Mouse (Mus musculus): Measurements from ENCODE around the gene Pamr1. TPM values are rescaled to one million over a fixed set of nuclear protein-coding genes. Genes with fewer than 3 reads are reported as not detected.

Pamr1 gene
- polyA plus RNA-seq (2012; rRNA removed), result 2.7 and 3.5 TPM in 2 replicates

DNA sequence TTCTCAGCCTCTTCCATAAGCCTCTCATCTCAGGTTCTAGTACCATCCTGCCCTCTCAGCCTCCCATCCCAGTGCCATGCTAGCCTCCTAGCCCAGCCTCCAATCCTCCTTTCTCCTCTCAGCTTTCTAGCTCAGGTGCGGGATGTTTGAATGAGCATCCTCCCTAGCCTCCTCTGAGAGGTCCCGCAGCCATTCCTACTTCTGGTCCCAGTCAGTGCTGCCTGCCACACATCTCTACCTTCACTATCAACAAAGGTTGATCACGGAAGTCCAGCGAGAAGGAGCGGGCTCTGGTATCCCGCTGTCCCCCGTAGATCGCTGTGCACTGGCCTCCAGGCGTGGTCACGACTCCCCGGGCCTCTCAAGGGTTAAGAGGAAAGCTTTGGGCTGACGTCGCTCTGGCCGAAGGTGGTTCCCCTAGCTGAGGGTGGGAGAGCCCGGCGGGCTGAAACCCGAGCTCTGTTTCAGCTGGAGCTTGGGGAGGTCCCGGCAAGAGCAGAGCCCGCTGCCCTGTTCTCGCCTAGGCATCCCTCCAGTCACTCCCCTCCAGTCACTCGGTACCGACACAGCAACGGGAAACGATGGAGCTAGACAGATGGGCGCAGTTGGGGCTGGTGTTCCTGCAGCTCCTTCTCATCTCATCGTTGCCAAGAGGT, at the start of gene Pamr1:
Gene Pamr1 (plus strand): TSS at position 402 of the 656 bp plus-strand sequence.

GRCm38 (mm10) chr2:102658163-102658660, 108.4 kb downstream of the Pamr1 start, which contains the start of gene Slc1a2:
Gene Slc1a2 (plus strand): TSS chr2:102658659.

Other genes with a start within 250 kb of the Pamr1 start
- 12.1 and 12.5 TPM in 2 replicates for gene Trim44, start 142.2 kb upstream of the Pamr1 start, polyA plus RNA-seq (2012; rRNA removed)
- 0.39 and 0.57 TPM in 2 replicates for gene Fjx1, start 97.5 kb upstream of the Pamr1 start, polyA plus RNA-seq (2012; rRNA removed)
- gene Slc1a2, start 108.6 kb downstream of the Pamr1 start, polyA plus RNA-seq (2012; rRNA removed), result 0.45 and 0.48 TPM in 2 replicates